Mouse (Mus musculus) layer of hippocampus, adult 2 months (tissue): ENCODE results near the gene Pla2g12a. TPM values are rescaled to one million over a fixed set of nuclear protein-coding genes. Genes with fewer than 3 reads are reported as not detected.

ENCODE experiments used
- DNase-seq, 2 experiments: peaks; one replicate each; pipeline ENCODE4 v3.0.0; 2022; ENCODE audit warnings: low spot score in 2 of 2
- H3K27ac ChIP-seq: fragments of 200-600 bp; 2 replicates; pipeline ENCODE4 v1.8.1; 2022
- H3K4me3 ChIP-seq: fragments of 200-600 bp; 2 replicates; pipeline ENCODE4 v1.8.1; 2022; ENCODE audit warnings: mild to moderate bottlenecking
- CTCF ChIP-seq: fragments of 200-600 bp; conservative IDR thresholded peaks from 2 replicates; pipeline ENCODE4 v1.8.1; 2022; ENCODE audit warnings: antibody characterized with exemption, mild to moderate bottlenecking, moderate library complexity
- long read RNA-seq, 2 experiments: library from polyadenylated mRNA; stranded (forward); transcript quantifications; one replicate each; pipeline ENCODE4 v2.0.0; 2021; ENCODE audit warnings: borderline mapping rate in 2 of 2
- total RNA-seq, 2 experiments: library from RNA; stranded (reverse); gene quantifications; 2 replicates each; pipeline ENCODE4 v1.2.3; 2021

Pla2g12a gene
- total RNA-seq = 10 to 100 TPM; 25.2 to 25.8 TPM
- long read RNA-seq, experiment 1, transcript Pla2g12a-201 (4 exons, 1,561 nt) = major isoform, 22 of 29 reads
- long read RNA-seq, experiment 1, partial matches to known transcripts = 2 of 29 reads
- long read RNA-seq, experiment 1, other reads (novel, unspliced or antisense) = 1 of 29 reads
- long read RNA-seq, experiment 2, transcript Pla2g12a-201 (4 exons, 1,561 nt) = major isoform, 37 of 40 reads
- long read RNA-seq, experiment 2, partial matches to known transcripts = 0 of 40 reads
- long read RNA-seq, experiment 2, other reads (novel, unspliced or antisense) = 0 of 40 reads

DNA sequence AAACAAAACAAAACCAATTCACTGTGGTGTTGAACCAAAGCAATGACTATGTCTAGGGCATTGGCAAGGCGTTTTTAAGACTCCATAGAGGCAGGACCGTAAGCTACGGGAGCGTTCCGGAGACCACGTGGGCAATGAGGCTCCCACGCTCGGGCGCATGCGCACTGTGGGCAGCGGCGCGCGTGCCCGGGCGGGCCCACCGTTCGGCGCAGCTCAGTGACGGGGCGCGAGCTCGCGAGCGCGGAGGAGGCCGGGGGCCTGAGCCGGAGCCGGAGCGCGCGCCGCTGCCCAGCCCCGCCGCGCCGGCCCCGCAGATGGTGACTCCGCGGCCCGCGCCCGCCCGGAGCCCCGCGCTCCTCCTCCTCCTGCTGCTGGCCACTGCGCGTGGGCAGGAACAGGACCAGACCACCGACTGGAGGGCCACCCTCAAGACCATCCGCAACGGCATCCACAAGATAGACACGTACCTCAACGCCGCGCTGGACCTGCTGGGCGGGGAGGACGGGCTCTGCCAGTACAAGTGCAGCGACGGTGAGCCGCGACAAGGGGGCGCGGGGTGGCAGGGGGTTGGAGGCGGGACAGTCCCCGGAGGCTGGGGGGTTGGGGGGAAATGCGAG is at the start of gene Pla2g12a:
Gene Pla2g12a (plus strand): TSS at position 202 of the 617 bp plus-strand sequence.
- DNase-seq = peak; percentile 91 to 95
- H3K27ac ChIP-seq = peak within 1 kb of the TSS; percentile 91
- H3K4me3 ChIP-seq = peak within 1 kb of the TSS; percentile 82
- TF ChIP-seq CTCF = peak; percentile 41

DNA sequence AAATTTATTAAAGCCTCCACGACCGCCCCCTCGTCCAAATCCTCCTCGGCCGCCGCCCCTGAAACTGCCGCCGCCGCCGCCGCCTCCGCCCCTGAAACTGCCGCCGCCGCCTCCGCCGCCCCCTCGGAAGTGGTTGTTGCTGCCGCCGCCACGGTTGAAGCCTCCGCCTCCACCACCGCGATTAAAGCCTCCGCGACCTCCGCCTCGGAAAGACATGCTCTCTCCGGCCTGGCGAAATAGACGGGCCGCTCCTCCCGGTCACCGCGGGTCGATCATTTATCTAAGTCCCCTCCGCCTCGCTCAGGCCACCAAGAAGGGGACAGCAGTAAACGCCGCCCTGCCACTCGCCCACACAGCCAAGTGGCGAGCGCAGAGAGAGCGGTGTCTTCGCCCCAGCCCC is 47.8 kb upstream of the Pla2g12a start:
- TF ChIP-seq CTCF = no peak
- Histone ChIP-seq H3K4me3 (peak overlapping the region; percentile 99), H3K27ac (peak overlapping the region; percentile 89)
- DNase-seq = peak; percentile 4 to 23

DNA sequence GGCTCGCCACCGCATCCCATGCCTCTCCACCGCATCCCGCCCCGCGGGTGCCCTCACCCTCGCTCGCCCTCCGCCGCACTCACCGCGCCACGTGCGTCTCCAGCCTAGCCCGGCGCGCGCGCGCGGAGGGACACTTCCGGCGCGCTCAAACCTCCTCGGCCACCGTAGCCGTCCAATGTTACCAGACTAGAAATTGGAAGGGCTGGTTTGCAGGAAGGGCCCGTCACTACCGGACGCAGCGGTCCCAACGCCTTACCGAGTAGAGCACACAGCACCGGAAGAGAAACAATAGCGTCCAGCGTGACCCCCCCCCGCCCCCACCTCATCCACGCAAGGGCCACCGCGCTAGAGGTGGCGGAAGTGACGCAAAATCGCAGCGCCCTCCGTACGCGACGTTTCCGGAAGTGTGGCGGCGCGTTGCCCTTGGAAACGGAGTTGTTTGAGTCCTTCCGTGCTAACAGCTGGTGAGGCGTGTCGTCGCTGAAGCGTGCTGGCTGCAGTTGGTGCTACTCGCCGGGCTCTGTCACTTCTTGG is 47.3 kb upstream of the Pla2g12a start, which contains the start of gene Gar1:
Gene Gar1 (minus strand): TSS at position 362 of the 534 bp plus-strand sequence.
- H3K27ac ChIP-seq = peak within 1 kb of the TSS; percentile 89
- peak within 1 kb of the TSS; percentile 99 for H3K4me3 ChIP-seq
- peak; percentile 94 for DNase-seq
- TF ChIP-seq CTCF = no peak

DNA sequence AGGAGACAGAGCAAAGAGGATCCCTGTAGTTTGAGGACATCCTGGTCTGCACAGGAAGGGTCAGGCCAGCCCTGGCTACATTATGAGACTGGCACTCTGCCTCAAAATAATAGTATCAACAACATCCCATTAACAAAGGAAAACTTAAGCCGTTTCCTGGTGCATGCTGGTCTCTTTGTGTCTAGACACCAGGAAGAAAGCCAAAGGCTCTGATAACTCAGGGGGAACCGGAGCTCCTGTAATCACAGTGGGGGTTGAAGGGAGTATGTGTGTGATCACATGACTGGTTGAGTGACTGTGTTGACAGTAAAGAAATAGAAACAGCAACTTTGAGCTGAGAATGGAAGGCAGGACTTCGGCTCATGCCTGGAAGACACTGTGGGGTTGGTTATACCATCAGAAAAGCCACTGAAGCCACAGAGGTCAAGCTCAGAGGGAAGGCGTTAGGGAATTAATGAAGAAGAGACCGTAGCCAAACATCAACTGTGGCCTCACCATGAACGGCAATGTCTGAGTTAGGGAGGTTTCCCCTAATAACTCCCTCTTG is 42.9 kb upstream of the Pla2g12a start, which contains the start of gene Cfi:
Gene Cfi (plus strand): TSS at position 497 of the 547 bp plus-strand sequence.
- TF ChIP-seq CTCF = no peak
- DNase-seq = no peak
- Histone ChIP-seq H3K4me3 (no peak within 1 kb of the TSS), H3K27ac (no peak within 1 kb of the TSS)

DNA sequence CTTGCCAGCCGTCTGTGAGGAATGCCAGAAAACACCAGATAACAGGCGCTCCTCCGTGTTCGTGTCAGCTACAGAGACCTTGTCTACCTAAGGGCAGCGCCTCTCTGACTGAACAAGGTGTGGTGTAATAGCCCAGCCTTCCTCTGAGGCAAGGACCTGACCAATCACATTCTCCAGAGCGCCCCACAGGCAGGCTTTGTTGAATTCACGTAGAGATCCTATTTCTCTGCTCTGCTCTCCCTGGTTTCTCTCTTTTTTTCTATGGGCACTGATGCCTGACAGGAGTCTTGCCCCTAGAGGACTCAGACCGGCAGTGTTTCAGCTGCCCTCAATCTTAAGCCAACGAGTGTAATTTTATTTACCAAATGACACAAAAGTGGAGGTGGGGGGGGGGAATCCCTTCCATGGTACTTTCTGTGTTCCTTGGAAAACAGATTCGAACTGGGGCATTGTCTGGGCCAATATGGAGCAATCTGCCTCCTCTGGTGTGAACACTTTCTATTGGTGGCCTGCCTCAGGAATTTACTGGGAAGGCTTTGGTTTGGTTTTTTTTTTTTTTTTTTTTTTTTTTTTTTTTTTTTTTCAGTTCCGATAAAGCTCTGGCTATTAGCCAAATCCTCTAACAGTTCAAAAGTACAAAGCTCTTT is 42.2 kb upstream of the Pla2g12a start:
- no peak for DNase-seq
- no peak overlapping the region for H3K4me3 ChIP-seq
- no peak overlapping the region for H3K27ac ChIP-seq
- TF ChIP-seq CTCF = no peak

DNA sequence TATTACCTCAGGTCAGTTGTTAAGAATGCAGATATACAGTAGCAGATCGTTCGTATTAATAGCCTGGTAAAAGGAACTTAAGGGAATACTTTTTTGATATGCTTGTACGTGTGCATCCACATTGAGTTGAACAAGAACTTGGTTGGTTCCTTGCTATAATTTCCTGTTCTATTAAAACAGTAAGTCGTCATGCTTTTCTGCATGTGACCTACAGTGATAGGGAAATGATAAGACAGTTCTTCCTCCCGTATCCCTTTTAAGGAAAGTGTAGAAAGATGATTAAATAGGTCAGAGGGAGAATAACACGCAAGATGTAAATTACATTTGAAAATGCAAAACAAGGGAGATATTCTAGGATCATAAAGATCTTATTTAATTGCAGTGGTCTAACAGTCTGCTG is 41.4 kb upstream of the Pla2g12a start:
- H3K4me3 ChIP-seq = no peak overlapping the region
- no peak for TF ChIP-seq CTCF
- no peak overlapping the region for H3K27ac ChIP-seq
- no peak for DNase-seq

DNA sequence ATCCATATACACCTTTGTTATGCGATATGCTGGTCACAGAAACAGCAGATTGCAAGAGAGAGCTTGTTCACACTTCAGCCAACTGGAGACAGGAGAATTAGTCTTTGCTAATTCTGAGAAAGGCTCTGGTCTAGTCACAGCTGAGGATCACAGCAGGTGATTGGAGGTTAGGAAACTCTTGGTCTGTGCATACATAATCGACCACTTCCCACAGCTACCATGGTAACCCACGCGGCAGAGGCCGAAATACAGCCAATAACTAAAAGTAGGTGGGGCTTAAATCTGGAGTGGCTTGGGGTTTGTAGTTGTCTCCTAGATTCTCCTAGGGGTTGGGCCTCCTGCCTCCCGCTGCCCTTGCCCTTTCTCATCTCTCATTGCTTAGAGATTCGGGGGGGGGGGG is 40.4 kb upstream of the Pla2g12a start:
- H3K4me3 ChIP-seq = no peak overlapping the region
- no peak for DNase-seq
- H3K27ac ChIP-seq = no peak overlapping the region
- no peak for TF ChIP-seq CTCF

DNA sequence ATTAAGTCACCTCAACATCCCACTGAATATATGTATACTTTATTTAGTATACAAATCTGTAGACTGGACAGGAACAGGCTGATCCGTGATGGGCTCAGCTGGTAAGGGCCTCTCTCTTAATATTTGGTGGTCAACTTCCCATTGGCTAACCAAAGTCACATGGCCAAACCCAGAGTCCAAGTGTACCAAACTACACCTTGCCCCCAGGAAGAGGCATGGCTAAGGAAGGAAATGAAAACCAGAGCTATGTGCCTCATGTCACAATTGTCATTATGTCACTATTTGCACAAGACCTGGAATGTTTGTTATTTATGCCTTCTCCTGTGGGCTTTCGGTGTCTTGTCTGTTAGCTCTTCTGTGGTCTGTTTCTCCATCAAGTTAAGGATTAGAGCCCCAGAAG is 32.5 kb upstream of the Pla2g12a start:
- TF ChIP-seq CTCF = no peak

DNA sequence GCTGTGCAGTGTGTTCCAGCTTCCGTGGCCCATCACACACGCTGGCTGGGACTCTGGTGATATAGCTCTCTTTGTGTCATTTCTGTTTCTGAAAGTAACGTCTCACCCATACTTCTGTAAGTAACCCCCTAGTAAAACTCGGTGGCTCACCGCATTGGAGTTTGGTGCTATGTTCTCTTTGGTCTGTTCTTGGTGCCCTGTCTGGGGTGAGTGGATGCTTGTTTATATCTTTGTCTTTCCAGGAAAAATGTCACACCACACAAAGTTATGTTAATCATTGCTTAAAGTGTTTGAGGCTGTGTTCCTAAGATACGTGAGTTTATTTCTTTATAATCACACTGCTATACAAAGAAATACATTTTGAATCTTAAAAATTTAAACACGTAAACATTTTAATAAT is 31.6 kb upstream of the Pla2g12a start:
- Histone ChIP-seq H3K27ac (no peak overlapping the region), H3K4me3 (no peak overlapping the region)
- DNase-seq = no peak
- no peak for TF ChIP-seq CTCF

More for the DNA sequence above, 32.5 kb upstream of the Pla2g12a start:
- Histone ChIP-seq H3K4me3 (no peak overlapping the region), H3K27ac (no peak overlapping the region)
- no peak for DNase-seq

DNA sequence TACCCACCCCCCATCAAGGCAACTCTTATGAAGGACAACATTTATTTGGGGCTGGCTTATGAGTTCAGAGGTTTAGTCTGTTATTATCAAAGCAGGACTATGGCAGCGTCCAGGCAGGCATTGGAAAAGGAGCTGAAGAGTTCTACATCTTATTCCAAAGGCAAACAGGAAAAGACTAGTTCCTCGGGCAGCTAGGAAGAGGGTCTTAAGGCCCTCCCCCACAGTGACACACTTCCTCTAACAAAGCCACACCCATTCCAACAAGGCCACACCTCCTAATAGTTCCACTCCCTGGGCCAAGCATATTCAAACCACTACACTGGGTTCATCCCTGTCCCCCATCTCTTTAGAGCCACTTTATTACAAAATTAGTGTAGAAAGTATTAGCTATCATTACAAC is 15.8 kb upstream of the Pla2g12a start:
- Histone ChIP-seq H3K4me3 (no peak overlapping the region), H3K27ac (no peak overlapping the region)
- DNase-seq = no peak
- no peak for TF ChIP-seq CTCF

DNA sequence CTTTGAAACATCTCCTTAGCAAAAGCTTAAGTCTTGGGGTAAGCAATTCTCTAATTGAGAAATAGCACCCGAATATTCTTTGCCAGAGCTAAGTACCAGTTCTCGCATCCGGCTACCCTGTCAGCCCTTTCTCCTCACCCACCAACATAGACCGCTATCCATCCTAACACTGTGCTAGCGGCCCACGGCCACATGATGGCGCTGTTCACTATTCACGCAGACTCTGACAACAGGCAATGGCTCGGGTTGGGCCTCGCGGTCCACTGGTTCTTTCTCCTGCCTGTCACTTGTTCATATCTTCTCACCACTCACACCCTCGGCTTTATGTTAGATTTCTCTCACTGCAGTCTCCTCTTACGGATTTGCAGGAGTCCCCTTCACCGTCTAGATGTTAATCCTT is 14.7 kb upstream of the Pla2g12a start:
- peak; percentile 79 for TF ChIP-seq CTCF
- peak in 1 of 2 experiments; percentile 39 for DNase-seq
- H3K27ac ChIP-seq = no peak overlapping the region
- no peak overlapping the region for H3K4me3 ChIP-seq

DNA sequence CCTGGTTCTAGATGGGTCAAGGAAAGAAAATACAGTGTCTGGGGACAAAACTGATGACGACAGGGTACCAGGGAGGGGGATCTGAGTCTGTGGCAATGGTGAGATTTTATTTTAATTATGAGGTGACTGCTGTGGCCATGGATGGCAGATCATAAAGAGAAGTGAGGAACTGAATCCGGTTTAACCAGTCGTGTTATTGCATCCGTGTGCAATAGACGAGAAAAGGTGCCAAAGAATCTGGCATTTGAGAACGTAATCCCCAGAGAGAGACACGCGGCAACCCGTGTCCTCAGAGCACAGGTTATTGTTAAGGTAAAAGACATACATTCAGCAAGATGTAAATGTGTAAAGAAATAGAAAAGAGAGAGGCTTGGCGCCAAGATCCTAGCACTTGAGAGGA is 1.1 kb upstream of the Pla2g12a start:
- Histone ChIP-seq H3K27ac (no peak overlapping the region), H3K4me3 (no peak overlapping the region)
- TF ChIP-seq CTCF = no peak
- no peak for DNase-seq

DNA sequence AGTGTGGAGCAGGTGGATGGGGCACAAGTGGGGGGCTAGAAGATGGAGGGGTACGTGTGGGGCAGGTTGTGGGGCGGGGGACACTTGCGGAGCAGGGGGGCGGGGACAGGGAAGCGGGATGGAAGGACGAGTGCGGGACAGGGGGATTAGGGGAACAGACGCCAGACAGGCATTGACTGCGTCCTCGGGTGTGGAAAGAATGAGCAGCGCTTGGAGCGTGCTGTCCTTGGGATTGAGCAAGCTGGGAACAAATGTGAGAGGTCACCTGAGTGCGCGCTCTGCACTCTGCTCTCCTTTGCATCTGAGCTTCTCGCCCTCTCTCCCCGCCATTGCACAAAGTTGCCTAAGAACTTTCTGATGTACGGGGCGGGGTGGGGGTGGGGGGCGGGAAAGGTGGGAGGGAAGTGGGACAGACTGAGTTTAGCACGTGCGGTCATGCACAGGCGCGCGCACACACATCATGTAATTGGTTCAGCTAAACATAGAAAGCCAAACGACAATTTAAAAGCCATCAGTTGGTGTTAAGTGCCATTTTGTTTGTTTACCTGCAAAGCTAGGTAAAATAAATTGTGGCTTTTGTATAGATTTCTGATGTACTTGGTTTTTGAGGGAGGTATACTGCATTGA is 838 bp downstream of the Pla2g12a start:
- H3K4me3 ChIP-seq = peak overlapping the region; percentile 82
- DNase-seq = no peak
- H3K27ac ChIP-seq = peak overlapping the region; percentile 91; the same call in 1 of the 2 replicates
- no peak for TF ChIP-seq CTCF
